Mouse (Mus musculus) C2C12 (cell line): ENCODE measurements at regions not wholly inside any gene's neighbourhood (a gene's known extent, or its start where the extent isn't known, plus 50 kb on each side); places are given as distances from the start of the nearest gene placed in this dataset.

Source experiments
- H3K27me3 ChIP-seq: one replicate; pipeline ENCODE4 v1.6.1; 2011; ENCODE audit not compliant: control insufficient read depth, insufficient read depth, insufficient read length
- H3K36me3 ChIP-seq: one replicate; pipeline ENCODE4 v1.6.1; 2011; ENCODE audit not compliant: control insufficient read depth, insufficient read depth
- H3K4me3 ChIP-seq: one replicate; pipeline ENCODE4 v1.5.1; 2011; ENCODE audit warnings: mild to moderate bottlenecking, control low read depth; ENCODE audit not compliant: poor library complexity, insufficient read depth, severe bottlenecking
- H3K79me2 ChIP-seq: one replicate; pipeline ENCODE4 v1.6.1; 2011; ENCODE audit not compliant: control insufficient read depth, insufficient read depth
- H3K79me3 ChIP-seq: one replicate; pipeline ENCODE4 v1.6.1; 2011; ENCODE audit warnings: low read depth, control low read depth
- H3ac ChIP-seq: one replicate; pipeline ENCODE3; 2011; ENCODE audit warnings: low read depth; ENCODE audit not compliant: control insufficient read depth, insufficient read length
- CEBPB ChIP-seq: IDR thresholded peaks from one replicate; pipeline ENCODE4 v1.6.1; 2011; ENCODE audit warnings: low read depth, mild to moderate bottlenecking, control low read depth, moderate library complexity
- CTCF ChIP-seq: IDR thresholded peaks from one replicate; pipeline ENCODE4 v1.5.1; 2011; ENCODE audit not compliant: control insufficient read depth, insufficient read depth, insufficient read length
- FOSL1 ChIP-seq: IDR thresholded peaks from one replicate; pipeline ENCODE4 v1.8.0; 2011; ENCODE audit warnings: mild to moderate bottlenecking, low read length; ENCODE audit not compliant: poor library complexity, insufficient read depth, severe bottlenecking
- MAX ChIP-seq: IDR thresholded peaks from one replicate; pipeline ENCODE4 v1.6.1; 2011; ENCODE audit warnings: mild to moderate bottlenecking, control low read depth
- MYOD1 ChIP-seq: IDR thresholded peaks from one replicate; pipeline ENCODE4 v1.6.1; 2011; ENCODE audit warnings: low read depth; ENCODE audit not compliant: control insufficient read depth, insufficient read length
- MYOG ChIP-seq: IDR thresholded peaks from one replicate; pipeline ENCODE4 v1.6.1; 2011; ENCODE audit not compliant: control insufficient read depth, insufficient read length; ENCODE audit errors: extremely low read depth
- USF1 ChIP-seq: IDR thresholded peaks from one replicate; pipeline ENCODE4 v1.6.1; 2011; ENCODE audit warnings: low read depth, mild to moderate bottlenecking, control low read depth, moderate library complexity

DNA sequence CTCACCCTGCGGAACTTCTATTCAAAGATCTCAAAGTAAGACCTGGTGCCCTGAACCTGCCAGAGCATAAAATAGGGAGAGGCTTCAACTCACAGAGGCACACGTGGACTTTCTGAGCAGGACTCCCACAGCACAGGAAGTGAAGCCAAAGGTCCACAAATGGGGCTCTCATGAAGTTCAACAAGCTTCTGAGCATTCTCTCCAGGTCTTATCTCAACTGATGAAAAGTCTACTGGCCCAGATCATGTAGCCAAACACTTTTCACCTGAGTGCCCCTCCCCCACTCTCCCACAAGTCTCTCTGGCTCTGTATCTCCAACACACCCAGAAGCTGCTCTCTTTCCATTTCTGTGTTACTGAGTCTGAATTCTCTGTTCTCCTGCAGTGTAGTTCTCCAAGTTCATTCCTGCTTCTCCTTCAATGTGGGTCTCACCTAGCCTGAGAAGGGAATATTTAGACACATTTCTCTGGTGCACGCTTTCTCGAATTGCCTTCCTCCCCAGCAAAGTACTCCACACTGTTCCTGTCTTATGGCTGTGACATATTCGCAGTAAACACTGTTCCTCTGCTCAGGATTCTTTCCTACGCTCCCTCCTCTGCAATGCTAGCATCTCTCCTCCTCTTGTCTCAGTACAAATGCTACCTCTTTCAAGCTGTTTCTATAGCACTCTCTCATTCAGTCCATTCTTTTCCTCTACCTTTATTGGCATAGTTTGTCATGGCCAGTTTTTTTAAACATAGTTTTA lies 303.4 kb upstream of the Adamts9 start:
- Histone ChIP-seq H3K4me3 (no peak overlapping the region), H3ac (no peak overlapping the region), H3K79me3 (no peaks in the 10 kb centered on the region), H3K79me2 (no peaks in the 10 kb centered on the region), H3K27me3 (no peaks in the 10 kb centered on the region), H3K36me3 (no peaks in the 10 kb centered on the region)
- no peak for TF ChIP-seq USF1
- TF ChIP-seq MYOG, result no peak
- TF ChIP-seq CTCF, result no peak
- TF ChIP-seq CEBPB, result no peak
- TF ChIP-seq FOSL1, result no peak
- TF ChIP-seq MAX, result no peak
- TF ChIP-seq MYOD1, result no peak

DNA sequence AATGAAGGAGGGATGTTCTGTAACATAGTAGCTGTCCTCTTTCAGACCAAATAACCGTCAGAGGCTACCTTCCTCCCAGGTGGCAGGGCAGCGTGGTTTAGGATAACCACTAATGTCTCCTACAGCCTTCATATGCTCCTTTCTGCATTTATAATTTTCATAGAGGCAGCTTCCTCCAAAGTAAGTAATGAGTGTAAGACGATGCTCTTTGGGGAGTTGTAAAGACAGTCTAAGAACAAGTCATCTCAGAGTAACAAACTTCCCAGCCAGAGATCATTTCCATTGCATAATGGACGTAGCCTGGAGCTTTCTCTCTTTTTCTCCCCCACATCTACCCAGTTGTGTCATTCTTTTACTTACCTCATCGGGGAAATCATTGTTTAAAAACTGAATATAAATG lies 292.3 kb upstream of the Adamts9 start:
- Histone ChIP-seq H3ac (no peak overlapping the region), H3K79me3 (no peaks in the 10 kb centered on the region)
- TF ChIP-seq MAX (no peak), MYOG (no peak), CTCF (no peak), CEBPB (no peak), FOSL1 (no peak), MYOD1 (no peak), USF1 (no peak)

DNA sequence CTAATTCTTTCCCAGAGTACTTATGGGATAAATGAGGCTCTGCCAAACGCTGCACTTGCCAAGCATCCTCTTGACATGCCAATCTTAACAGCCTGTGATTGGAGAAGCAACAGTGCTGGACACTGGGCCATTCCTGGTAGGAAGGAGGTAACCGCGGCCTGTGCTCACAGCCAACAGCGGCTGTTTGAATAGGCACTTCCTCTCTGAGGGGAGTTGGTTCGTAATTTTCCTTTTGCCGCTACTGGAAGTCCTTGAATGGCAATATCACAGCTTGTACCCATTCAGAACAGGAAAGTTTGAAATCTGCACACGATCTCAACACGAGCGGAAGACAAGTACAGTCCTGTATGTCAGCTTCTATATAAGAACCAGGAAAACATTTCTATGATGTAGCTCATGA lies 289.3 kb upstream of the Adamts9 start:
- TF ChIP-seq MAX (no peak), USF1 (no peak), CTCF (no peak), MYOG (no peak), FOSL1 (no peak), CEBPB (no peak), MYOD1 (no peak)
- H3K27me3 ChIP-seq, result no peaks in the 10 kb centered on the region
- H3K79me2 ChIP-seq, result no peaks in the 10 kb centered on the region
- H3K4me3 ChIP-seq, result no peak overlapping the region
- no peaks in the 10 kb centered on the region for H3K36me3 ChIP-seq
- H3ac ChIP-seq, result no peak overlapping the region
- H3K79me3 ChIP-seq, result no peaks in the 10 kb centered on the region

More for the DNA sequence above, 292.3 kb upstream of the Adamts9 start:
- Histone ChIP-seq H3K79me2 (no peaks in the 10 kb centered on the region), H3K4me3 (no peak overlapping the region), H3K36me3 (no peaks in the 10 kb centered on the region), H3K27me3 (no peaks in the 10 kb centered on the region)

DNA sequence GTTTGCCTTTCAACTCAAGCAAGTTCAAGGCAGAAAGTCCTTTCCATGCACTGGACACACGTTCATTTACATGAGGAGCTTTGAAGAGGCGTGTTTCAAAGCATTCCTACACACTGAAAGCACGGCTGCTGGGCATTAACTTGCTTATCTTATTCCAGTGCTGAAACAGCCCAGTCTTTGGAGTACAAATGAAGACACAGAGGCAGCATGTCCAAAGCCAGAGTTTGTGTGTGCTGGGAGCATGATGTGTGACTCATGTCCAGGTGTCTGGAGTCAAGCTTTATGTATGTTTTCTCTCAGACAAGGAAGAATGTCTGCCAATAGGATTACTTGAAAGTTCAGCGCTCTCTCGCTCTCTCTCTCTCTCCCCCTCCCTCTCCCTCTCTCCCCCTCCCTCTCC lies 287.2 kb upstream of the Adamts9 start:
- TF ChIP-seq USF1 (no peak), MAX (no peak), MYOD1 (no peak), CTCF (no peak), MYOG (no peak), CEBPB (no peak), FOSL1 (no peak)
- no peaks in the 10 kb centered on the region for H3K79me2 ChIP-seq
- no peak overlapping the region for H3K4me3 ChIP-seq
- no peaks in the 10 kb centered on the region for H3K27me3 ChIP-seq
- H3K36me3 ChIP-seq, result no peaks in the 10 kb centered on the region
- no peaks in the 10 kb centered on the region for H3K79me3 ChIP-seq
- H3ac ChIP-seq, result no peak overlapping the region

DNA sequence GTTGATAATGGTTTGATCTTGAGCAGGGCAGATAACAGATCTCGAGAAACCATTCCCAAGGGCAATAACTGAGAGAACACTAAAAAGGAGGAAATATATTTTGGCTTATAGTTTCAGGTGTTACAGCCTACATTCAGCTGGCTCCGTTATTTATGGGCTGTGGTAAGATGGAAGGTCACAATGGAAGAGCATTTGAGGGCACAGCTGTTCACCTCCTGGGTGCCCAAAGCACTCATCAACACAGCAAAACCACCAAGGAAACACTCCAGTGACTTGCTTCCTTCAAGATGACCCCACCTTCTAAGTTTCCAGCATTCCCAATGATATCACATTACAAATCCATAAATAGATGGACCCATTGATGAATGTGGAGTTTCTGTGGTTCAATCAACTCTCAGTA lies 286.0 kb upstream of the Adamts9 start:
- Histone ChIP-seq H3K27me3 (no peaks in the 10 kb centered on the region), H3K79me2 (no peaks in the 10 kb centered on the region), H3ac (no peak overlapping the region), H3K4me3 (no peak overlapping the region), H3K79me3 (no peaks in the 10 kb centered on the region), H3K36me3 (no peaks in the 10 kb centered on the region)
- no peak for TF ChIP-seq USF1
- TF ChIP-seq CEBPB, result no peak
- no peak for TF ChIP-seq CTCF
- no peak for TF ChIP-seq MYOD1
- no peak for TF ChIP-seq MYOG
- no peak for TF ChIP-seq FOSL1
- TF ChIP-seq MAX, result no peak
